12 mouse cellular contexts compared by ENCODE assay signal in the genomic region with DNA sequence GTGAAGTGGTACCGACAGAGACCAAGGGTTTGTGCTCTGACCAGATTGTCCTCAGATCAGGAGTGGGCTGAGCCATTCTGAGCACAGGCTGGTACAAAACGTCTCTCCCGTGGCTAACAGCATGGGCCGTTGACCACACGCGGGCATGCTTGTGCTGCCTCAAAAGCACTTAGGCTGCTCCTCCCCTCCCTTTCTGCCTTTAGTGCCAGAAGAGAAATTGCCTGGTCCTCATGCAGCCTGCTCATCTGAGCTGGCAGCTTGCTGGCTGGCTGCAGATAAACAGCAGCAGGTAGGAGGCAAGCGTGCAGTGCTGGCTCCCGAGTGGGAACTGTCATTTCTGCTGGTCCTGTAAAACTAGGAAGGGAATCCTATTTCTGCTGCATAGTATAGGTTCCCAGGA.
DNase-seq lines count a peak whose midpoint lies in the region; ATAC-seq and TF ChIP-seq lines count a peak whose summit lies in the region.
"Had no signal": no experiment of that assay in that cellular context is flagged by ENCODE, and none has a peak within 500 bp of the region (broad histone marks: within the 10 kb centered on the region; RNA-seq: fewer than 3 reads in every experiment).

No protein-coding gene starts in this region.

- 28% methylated on average over 8 of the region's 8 CpGs for WGBS in midbrain, embryonic 15.5 days
- 48% methylated on average over 8 of the region's 8 CpGs for WGBS in midbrain, embryonic 13.5 days

- no peak overlapping the region for H3K27ac ChIP-seq in midbrain, embryonic 15.5 days
- H3K27ac ChIP-seq in midbrain, embryonic 13.5 days = no peak overlapping the region
- no peak overlapping the region for H3K27ac ChIP-seq in layer of hippocampus, adult 2 months
- H3K27ac ChIP-seq: heart, embryonic 13.5 days; macrophage had no signal

- H3K27me3 ChIP-seq in midbrain, embryonic 15.5 days (replicated peaks) = no peaks in the 10 kb centered on the region
- H3K27me3 ChIP-seq in midbrain, embryonic 13.5 days = peaks cover 24% of the 10 kb centered on the region

- H3K4me1 ChIP-seq in midbrain, embryonic 15.5 days = peaks cover 11% of the 10 kb centered on the region
- peaks cover 16% of the 10 kb centered on the region for H3K4me1 ChIP-seq in midbrain, embryonic 13.5 days (replicated peaks)

- no peak overlapping the region for H3K9ac ChIP-seq in midbrain, embryonic 15.5 days
- no peak overlapping the region for H3K9ac ChIP-seq in midbrain, embryonic 13.5 days (replicated peaks)
- H3K9ac ChIP-seq: heart, embryonic 13.5 days had no signal

- no peak overlapping the region for H3K4me2 ChIP-seq in midbrain, embryonic 15.5 days
- no peak overlapping the region for H3K4me2 ChIP-seq in midbrain, embryonic 13.5 days (replicated peaks)
- H3K4me2 ChIP-seq: heart, embryonic 13.5 days had no signal

- peak; percentile 34 for ATAC-seq in midbrain, embryonic 15.5 days (replicated peaks)
- ATAC-seq in midbrain, embryonic 13.5 days = no peak

- DNase-seq in cerebellum, postnatal 14 days = peak; percentile 76 to 78
- peak; percentile 33 to 44 for DNase-seq in layer of hippocampus, adult 2 months (ENCODE audit: low spot score in 2 of 2)
- peak; percentile 45 to 47 for DNase-seq in right cerebral cortex, postnatal 10 days (ENCODE audit: low spot score in 2 of 2)
- DNase-seq in adrenal gland, postnatal 10 days = no peak
- no peak for DNase-seq in adrenal gland, adult (ENCODE audit: inconsistent age in 2 of 2, low spot score in 1 of 2)
- no peak for DNase-seq in urinary bladder, adult 2 months (ENCODE audit: low spot score)
- DNase-seq: thymus, postnatal 25 days had no signal

- no peak for TF ChIP-seq CTCF in layer of hippocampus, adult 2 months (conservative IDR thresholded peaks at IDR 0.05)

- H3K9me3 ChIP-seq in midbrain, embryonic 15.5 days = no peaks in the 10 kb centered on the region
- H3K9me3 ChIP-seq in midbrain, embryonic 13.5 days = no peaks in the 10 kb centered on the region
- H3K9me3 ChIP-seq: G1E had no signal

- no peak overlapping the region for H3K4me3 ChIP-seq in midbrain, embryonic 15.5 days
- no peak overlapping the region for H3K4me3 ChIP-seq in midbrain, embryonic 13.5 days (replicated peaks)
- no peak overlapping the region for H3K4me3 ChIP-seq in layer of hippocampus, adult 2 months
- H3K4me3 ChIP-seq: heart, embryonic 13.5 days had no signal

- no peaks in the 10 kb centered on the region for H3K36me3 ChIP-seq in midbrain, embryonic 15.5 days (replicated peaks)
- H3K36me3 ChIP-seq in midbrain, embryonic 13.5 days = no peaks in the 10 kb centered on the region
- H3K36me3 ChIP-seq: G1E; heart, embryonic 13.5 days had no signal

Comparison
In these comparisons a context has a peak if more than half of its experiments do, and no peak if none do; other contexts are left out.
1. DNase-seq: peak in cerebellum, postnatal 14 days (2 of 2), layer of hippocampus, adult 2 months (2 of 2) and right cerebral cortex, postnatal 10 days (2 of 2); none in adrenal gland, postnatal 10 days (single experiment), adrenal gland, adult (0 of 2) and urinary bladder, adult 2 months (single experiment).